In genomic region chr16:36770191-36770771, GRCm38 (mm10) we compare ENCODE assay signal across 9 mouse cellular contexts. TPM values are rescaled to one million over a fixed set of nuclear protein-coding genes. Genes with fewer than 3 reads are reported as not detected.
DNase-seq lines count a peak whose midpoint lies in the region; ATAC-seq and TF ChIP-seq lines count a peak whose summit lies in the region.
"Had no signal": no experiment of that assay in that cellular context is flagged by ENCODE, and none has a peak within 500 bp of the region (broad histone marks: within the 10 kb centered on the region; RNA-seq: fewer than 3 reads in every experiment).

No protein-coding gene starts in this region.

- H3K9ac ChIP-seq in kidney, postnatal 0 days (ENCODE audit: low read depth, low read length), result no peak overlapping the region
- no peak overlapping the region for H3K9ac ChIP-seq in forebrain, postnatal 0 days
- no peak overlapping the region for H3K9ac ChIP-seq in intestine, postnatal 0 days (ENCODE audit: low read depth, low read length)

- no peak for TF ChIP-seq CTCF in kidney, postnatal 0 days (IDR thresholded peaks at IDR 0.05; ENCODE audit: low read depth)
- TF ChIP-seq CTCF in forebrain, postnatal 0 days (IDR thresholded peaks at IDR 0.05; ENCODE audit: low read depth), result no peak
- no peak for TF ChIP-seq CTCF in intestine, postnatal 0 days (IDR thresholded peaks at IDR 0.05; ENCODE audit: low read depth)

- ATAC-seq in kidney, postnatal 0 days (replicated peaks; ENCODE audit: low FRiP score, low read depth), result peak; percentile 46; the same call in 1 of the 2 replicates
- ATAC-seq in forebrain, postnatal 0 days, result peak; percentile 70
- no peak for ATAC-seq in intestine, postnatal 0 days

- no peak overlapping the region for H3K27ac ChIP-seq in kidney, postnatal 0 days
- H3K27ac ChIP-seq in forebrain, postnatal 0 days (ENCODE audit: low read depth, low read length), result peak overlapping the region; percentile 29; the same call in 1 of the 2 replicates
- no peak overlapping the region for H3K27ac ChIP-seq in intestine, postnatal 0 days (ENCODE audit: low read depth, low read length)

- no peaks in the 10 kb centered on the region for H3K27me3 ChIP-seq in kidney, postnatal 0 days (ENCODE audit: insufficient read depth, low read length)
- H3K27me3 ChIP-seq in forebrain, postnatal 0 days (ENCODE audit: insufficient read depth, low read length), result no peaks in the 10 kb centered on the region
- no peaks in the 10 kb centered on the region for H3K27me3 ChIP-seq in splenic B cell, adult 2 months (ENCODE audit: control insufficient read depth, insufficient read depth, low read length, poor library complexity, severe bottlenecking)
- no peaks in the 10 kb centered on the region for H3K27me3 ChIP-seq in intestine, postnatal 0 days (replicated peaks; ENCODE audit: control insufficient read depth, insufficient read depth, low read length)
- H3K27me3 ChIP-seq: megakaryocyte, embryonic 14.5 days had no signal

- H3K9me3 ChIP-seq in kidney, postnatal 0 days (replicated peaks; ENCODE audit: low read length), result no peaks in the 10 kb centered on the region
- no peaks in the 10 kb centered on the region for H3K9me3 ChIP-seq in forebrain, postnatal 0 days (ENCODE audit: low read length)
- no peaks in the 10 kb centered on the region for H3K9me3 ChIP-seq in intestine, postnatal 0 days (ENCODE audit: control insufficient read depth)

- no peak overlapping the region for H3K4me3 ChIP-seq in kidney, postnatal 0 days (replicated peaks; ENCODE audit: low read depth, low read length)
- H3K4me3 ChIP-seq in forebrain, postnatal 0 days (ENCODE audit: low read depth, low read length), result no peak overlapping the region
- H3K4me3 ChIP-seq in intestine, postnatal 0 days (ENCODE audit: low read depth, low read length), result no peak overlapping the region
- H3K4me3 ChIP-seq: megakaryocyte, embryonic 14.5 days had no signal

- no peaks in the 10 kb centered on the region for H3K36me3 ChIP-seq in kidney, postnatal 0 days (ENCODE audit: insufficient read depth, low read length)
- no peaks in the 10 kb centered on the region for H3K36me3 ChIP-seq in forebrain, postnatal 0 days (ENCODE audit: insufficient read depth)
- no peaks in the 10 kb centered on the region for H3K36me3 ChIP-seq in splenic B cell, adult 2 months (ENCODE audit: control insufficient read depth, insufficient read depth, low read length, poor library complexity, severe bottlenecking)
- H3K36me3 ChIP-seq in intestine, postnatal 0 days (ENCODE audit: control insufficient read depth, insufficient read depth), result no peaks in the 10 kb centered on the region

- H3K4me1 ChIP-seq in kidney, postnatal 0 days (replicated peaks; ENCODE audit: insufficient read depth, low read length), result no peaks in the 10 kb centered on the region
- H3K4me1 ChIP-seq in forebrain, postnatal 0 days (ENCODE audit: insufficient read depth), result no peaks in the 10 kb centered on the region
- no peaks in the 10 kb centered on the region for H3K4me1 ChIP-seq in intestine, postnatal 0 days (replicated peaks; ENCODE audit: control insufficient read depth, insufficient read depth, low read length)

- no peak overlapping the region for H3K4me2 ChIP-seq in kidney, postnatal 0 days (ENCODE audit: low read length)
- no peak overlapping the region for H3K4me2 ChIP-seq in forebrain, postnatal 0 days (ENCODE audit: low read depth)
- H3K4me2 ChIP-seq in intestine, postnatal 0 days (replicated peaks; ENCODE audit: low read depth), result no peak overlapping the region

- WGBS in kidney, postnatal 0 days, result 81% methylated on average over 8 of the region's 13 CpGs
- 72% methylated on average over 8 of the region's 13 CpGs for WGBS in forebrain, postnatal 0 days
- WGBS in intestine, postnatal 0 days, result 78% methylated on average over 8 of the region's 13 CpGs

- DNase-seq in kidney, postnatal 0 days (ENCODE audit: low spot score), result peak; percentile 11
- no peak for DNase-seq in kidney, postnatal 14 days
- peak; percentile 16 for DNase-seq in thymus, postnatal 25 days
- no peak for DNase-seq in thymus, postnatal 36 days
- no peak for DNase-seq in forebrain, postnatal 0 days
- DNase-seq in splenic B cell, adult 2 months (ENCODE audit: low read depth, low spot score), result peak; percentile 65
- no peak for DNase-seq in ovary, postnatal 14 days (ENCODE audit: low spot score)

RNA-seq across cellular contexts. Expression of gene Slc15a2, which starts 14.5 kb away (rescaled TPM):
- 44.5 and 56.0 TPM in 2 replicates for polyA plus RNA-seq in kidney, postnatal 0 days (2015; fragmentation: Nextera tagmentation; extraction: Ambion mirVana)
- 18.2 and 23.5 TPM in 2 replicates for total RNA-seq in forebrain, postnatal 0 days (2014; rRNA removed)
- 21.1 and 23.9 TPM in 2 replicates for polyA plus RNA-seq in forebrain, postnatal 0 days (2015; fragmentation: Nextera tagmentation; extraction: Ambion mirVana)
- 7.3 and 12.9 TPM in 2 replicates for polyA plus RNA-seq in intestine, postnatal 0 days (2015; fragmentation: Nextera tagmentation; extraction: Ambion mirVana)

RNA-seq across cellular contexts. Expression of gene Iqcb1, which starts 57.9 kb away (rescaled TPM):
- 21.8 and 24.2 TPM in 2 replicates for polyA plus RNA-seq in kidney, postnatal 0 days (2015; fragmentation: Nextera tagmentation; extraction: Ambion mirVana)
- 25.1 and 26.0 TPM in 2 replicates for total RNA-seq in forebrain, postnatal 0 days (2014; rRNA removed)
- polyA plus RNA-seq in forebrain, postnatal 0 days (2015; fragmentation: Nextera tagmentation; extraction: Ambion mirVana), result 40.7 and 66.0 TPM in 2 replicates
- polyA plus RNA-seq in intestine, postnatal 0 days (2015; fragmentation: Nextera tagmentation; extraction: Ambion mirVana), result 7.6 and 7.8 TPM in 2 replicates

Comparison
In these comparisons a context has a peak if more than half of its experiments do, and no peak if none do; other contexts are left out.
1. DNase-seq: peak in kidney, postnatal 0 days (single experiment), thymus, postnatal 25 days (single experiment) and splenic B cell, adult 2 months (single experiment); none in kidney, postnatal 14 days (single experiment), thymus, postnatal 36 days (0 of 2), forebrain, postnatal 0 days (single experiment) and ovary, postnatal 14 days (single experiment).